Mouse (Mus musculus): ENCODE measurements around the gene Supt6.
"Not testable (repeated sequence)": the region's sequence is repeated elsewhere in the genome, so short reads cannot be mapped to it uniquely, and the experiment has no call there.

The Supt6 gene

GRCm38 (mm10) chr11:78245627-78246317 is at the start of gene Supt6, which contains the start of gene Sdf2:
Gene Supt6 (minus strand): TSS chr11:78245987.
Gene Sdf2 (plus strand): TSS chr11:78245746.
- DNase-seq (ENCODE audit: low spot score), result peak; percentile 74

- no peak for DNase-seq (ENCODE audit: low spot score)
These were observed 48.8 kb upstream of the Supt6 start for GRCm38 (mm10) chr11:78294585-78294984.

- no peak for DNase-seq (ENCODE audit: low spot score)
These were observed 44.9 kb upstream of the Supt6 start, which contains the start of gene BC030499 for GRCm38 (mm10) chr11:78290654-78291053. Gene BC030499 (plus strand): TSS chr11:78290841.

- DNase-seq (ENCODE audit: low spot score), result no peak
These were observed 43.5 kb upstream of the Supt6 start for GRCm38 (mm10) chr11:78289146-78289763.

- DNase-seq (ENCODE audit: low spot score), result no peak
These were observed 33.8 kb upstream of the Supt6 start for GRCm38 (mm10) chr11:78279586-78279985.

- no peak for DNase-seq (ENCODE audit: low spot score)
These were observed 33.1 kb upstream of the Supt6 start for GRCm38 (mm10) chr11:78278853-78279252.

- not testable (repeated sequence) for DNase-seq (ENCODE audit: low spot score)
These were observed 30.4 kb upstream of the Supt6 start for GRCm38 (mm10) chr11:78276169-78276568.

- DNase-seq (ENCODE audit: low spot score), result no peak
These were observed 29.8 kb upstream of the Supt6 start for GRCm38 (mm10) chr11:78275596-78275995.

- DNase-seq (ENCODE audit: low spot score), result no peak
These were observed 26.2 kb upstream of the Supt6 start for GRCm38 (mm10) chr11:78271986-78272385.

GRCm38 (mm10) chr11:78265571-78265970 is 19.8 kb upstream of the Supt6 start:
- DNase-seq (ENCODE audit: low spot score), result no peak

- no peak for DNase-seq (ENCODE audit: low spot score)
These were observed 16.8 kb upstream of the Supt6 start for GRCm38 (mm10) chr11:78262550-78262949.

- DNase-seq (ENCODE audit: low spot score), result peak; percentile 90
These were observed 15.9 kb upstream of the Supt6 start, which contains the start of gene 2610507B11Rik for GRCm38 (mm10) chr11:78261380-78262352. Gene 2610507B11Rik (plus strand): TSS chr11:78261752.

GRCm38 (mm10) chr11:78260489-78261258 is 14.9 kb upstream of the Supt6 start:
- no peak for DNase-seq (ENCODE audit: low spot score)

- no peak for DNase-seq (ENCODE audit: low spot score)
These were observed 10.8 kb upstream of the Supt6 start for GRCm38 (mm10) chr11:78256618-78257017.

- no peak for DNase-seq (ENCODE audit: low spot score)
These were observed 1.9 kb upstream of the Supt6 start for GRCm38 (mm10) chr11:78247727-78248140.

GRCm38 (mm10) chr11:78247012-78247348 is 1.2 kb upstream of the Supt6 start:
- no peak for DNase-seq (ENCODE audit: low spot score)

GRCm38 (mm10) chr11:78246318-78247011 is 678 bp upstream of the Supt6 start:
- no peak for DNase-seq (ENCODE audit: low spot score)

GRCm38 (mm10) chr11:78245261-78245626 is 543 bp downstream of the Supt6 start:
- DNase-seq (ENCODE audit: low spot score), result no peak

- DNase-seq (ENCODE audit: low spot score), result no peak
These were observed 5.5 kb downstream of the Supt6 start for GRCm38 (mm10) chr11:78240193-78240857.

- no peak for DNase-seq (ENCODE audit: low spot score)
These were observed 14.3 kb downstream of the Supt6 start for GRCm38 (mm10) chr11:78231518-78231917.

Measured in ovary, adult 18-20 months (tissue).